Comparison of ENCODE assay signal across 11 mouse cellular contexts in the genomic region with DNA sequence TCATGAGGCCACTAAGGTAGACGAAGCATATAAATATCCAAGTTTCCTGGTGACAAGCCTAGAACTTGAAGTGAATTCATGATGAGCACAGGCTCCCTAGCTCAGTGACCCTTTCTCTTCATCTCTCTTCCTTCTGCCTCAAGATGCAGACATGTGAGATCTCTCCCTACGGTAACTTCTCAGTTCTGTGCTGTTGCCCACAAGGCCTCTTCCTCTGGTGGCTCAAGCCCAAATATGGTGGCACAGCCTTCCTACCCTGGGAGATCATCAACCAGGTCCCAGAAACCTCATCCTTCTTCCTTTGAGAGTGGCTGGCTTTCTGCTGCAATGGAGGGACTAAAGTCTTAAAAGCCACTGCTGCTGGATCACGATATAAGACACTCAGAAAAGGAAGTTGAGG.
"Had no signal": no experiment of that assay in that cellular context is flagged by ENCODE, and none has a peak within 500 bp of the region (broad histone marks: within the 10 kb centered on the region; RNA-seq: fewer than 3 reads in every experiment).

No protein-coding gene starts in this region.

- DNase-seq: kidney, adult 2 months; kidney, postnatal 10 days; kidney, postnatal 36 days; layer of hippocampus, postnatal 36 days; liver, embryonic 13.5 days; lung, adult 2 months; lung, postnatal 14 days; lung, postnatal 4 days; thymus, postnatal 25 days had no signal

- ATAC-seq: intestine, postnatal 0 days; midbrain, embryonic 15.5 days had no signal
